Mouse (Mus musculus) layer of hippocampus, postnatal 25 days (tissue): ENCODE data around the gene Gpx7. TPM values are rescaled to one million over a fixed set of nuclear protein-coding genes. Genes with fewer than 3 reads are reported as not detected.

Experiments
- DNase-seq, 2 experiments: peaks; one replicate each; pipeline ENCODE4 v3.0.0; 2022; ENCODE audit warnings: mixed read lengths in 2 of 2, low spot score in 1 of 2; ENCODE audit errors: extremely low spot score in 1 of 2
- total RNA-seq, 2 experiments: library from RNA; stranded (reverse); gene quantifications; 2 replicates each; pipeline ENCODE4 v1.2.3; 2021

The Gpx7 gene
- total RNA-seq = 1 to 10 TPM; 4.7 to 7.0 TPM

DNA sequence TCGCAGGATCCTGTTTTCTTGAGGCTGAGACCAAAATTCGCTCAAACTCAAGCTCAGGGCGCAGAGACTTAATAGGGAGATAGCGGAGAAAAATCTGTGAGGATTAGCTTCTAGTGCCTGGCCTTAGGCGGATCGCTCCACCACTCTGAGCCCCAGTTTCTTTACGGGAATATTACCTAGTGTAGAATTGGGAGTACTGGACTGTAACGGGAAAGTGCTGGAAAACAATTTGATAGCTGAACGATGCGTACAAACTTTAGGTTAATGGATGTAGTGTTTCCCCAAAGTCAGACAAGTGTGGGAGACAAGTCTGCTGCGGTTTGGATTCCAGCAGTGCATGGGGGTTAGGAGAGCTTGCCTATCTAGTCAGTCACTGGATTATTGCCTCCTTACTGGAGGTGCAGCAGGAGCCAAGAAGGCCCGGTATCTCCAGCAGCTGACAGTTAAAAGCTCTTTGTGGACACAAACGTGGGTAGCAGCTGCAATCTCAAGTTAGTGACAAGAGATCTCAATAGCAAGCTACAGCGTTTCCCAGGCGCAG, at the start of gene Gpx7:
Gpx7 (minus strand) TSS at position 101 of the 541 bp plus-strand sequence.
- no peak for DNase-seq

DNA sequence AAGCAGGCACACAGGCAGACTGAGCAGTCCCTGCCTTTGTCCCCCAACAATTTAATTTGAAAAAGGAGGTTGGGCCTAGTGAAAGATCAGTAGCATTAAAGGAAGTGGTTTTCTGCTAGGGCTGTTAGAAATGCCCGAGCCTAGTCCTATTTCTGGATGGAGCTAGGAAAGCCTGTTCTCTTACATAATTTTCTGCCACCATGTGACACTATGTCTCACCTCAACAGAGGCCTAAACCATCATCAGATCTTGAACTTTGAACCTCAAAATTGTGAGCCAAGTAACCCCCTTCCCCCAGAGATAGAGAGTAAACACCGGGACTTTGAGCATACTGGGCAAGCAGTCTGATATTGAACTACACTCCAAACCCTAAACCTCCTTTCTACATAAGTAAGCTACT, 49.3 kb upstream of the Gpx7 start:
- DNase-seq = no peak

- DNase-seq = no peak
Measured at GRCm38 (mm10) chr4:108448091-108448490, 41.3 kb upstream of the Gpx7 start.

DNA sequence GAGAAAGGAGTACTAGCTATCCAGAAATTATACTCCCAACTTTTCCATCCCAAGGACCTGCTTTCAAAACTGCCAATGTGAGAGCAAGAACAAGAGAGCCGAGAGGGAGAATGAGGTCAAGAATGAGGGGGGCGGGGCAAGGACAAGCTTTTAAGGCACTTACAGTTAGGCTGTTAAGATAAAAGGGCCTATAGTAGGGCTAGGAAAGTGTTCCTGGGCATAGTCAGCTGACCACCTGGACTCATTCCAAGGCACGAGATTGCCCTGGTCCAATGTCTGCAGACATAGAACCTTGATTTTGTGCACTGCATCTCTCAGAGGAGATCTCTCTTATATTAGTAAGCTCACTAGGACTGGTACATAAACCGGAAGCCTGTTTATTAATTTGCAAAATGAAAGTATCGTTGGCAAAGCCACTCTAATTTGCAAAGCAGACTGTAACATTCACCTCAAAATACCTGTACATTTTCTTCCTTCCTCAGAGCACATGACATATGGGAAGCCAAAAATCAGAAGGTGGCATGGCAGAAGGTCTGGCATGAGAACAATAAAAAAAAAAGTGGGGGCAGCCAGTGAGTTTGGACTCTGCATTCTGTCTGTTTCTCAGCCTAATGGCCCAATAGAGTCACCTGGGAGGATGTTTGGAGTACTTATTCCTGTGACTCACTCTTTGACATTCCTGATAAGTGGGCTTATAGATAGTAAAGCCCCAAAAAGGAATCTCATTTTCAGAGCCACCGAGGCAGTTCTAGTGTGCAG, 31.5 kb upstream of the Gpx7 start:
- no peak for DNase-seq

DNA sequence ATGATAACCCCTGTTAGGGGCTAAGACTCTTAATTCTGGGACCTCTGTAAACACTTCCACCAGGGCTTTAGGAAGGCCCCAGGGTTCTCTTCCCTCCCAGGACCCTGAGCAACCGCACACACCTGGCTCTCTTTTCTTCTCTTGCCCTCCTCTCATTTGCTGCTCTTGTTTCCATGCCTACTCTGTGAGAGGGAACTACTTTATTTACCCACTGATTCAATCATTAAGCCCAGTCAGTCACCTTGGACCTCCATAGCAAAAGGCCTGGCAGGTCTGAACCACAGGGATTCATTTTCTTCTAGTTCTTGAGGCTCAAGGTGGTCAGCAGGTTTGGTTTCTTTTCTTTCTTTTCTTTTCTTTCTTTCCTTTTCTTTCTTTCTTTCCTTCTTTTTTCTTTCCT, 29.5 kb upstream of the Gpx7 start:
- no peak for DNase-seq

GRCm38 (mm10) chr4:108435646-108436045, 28.9 kb upstream of the Gpx7 start:
- DNase-seq = no peak

GRCm38 (mm10) chr4:108434781-108435180, 28.0 kb upstream of the Gpx7 start:
- DNase-seq = no peak

DNA sequence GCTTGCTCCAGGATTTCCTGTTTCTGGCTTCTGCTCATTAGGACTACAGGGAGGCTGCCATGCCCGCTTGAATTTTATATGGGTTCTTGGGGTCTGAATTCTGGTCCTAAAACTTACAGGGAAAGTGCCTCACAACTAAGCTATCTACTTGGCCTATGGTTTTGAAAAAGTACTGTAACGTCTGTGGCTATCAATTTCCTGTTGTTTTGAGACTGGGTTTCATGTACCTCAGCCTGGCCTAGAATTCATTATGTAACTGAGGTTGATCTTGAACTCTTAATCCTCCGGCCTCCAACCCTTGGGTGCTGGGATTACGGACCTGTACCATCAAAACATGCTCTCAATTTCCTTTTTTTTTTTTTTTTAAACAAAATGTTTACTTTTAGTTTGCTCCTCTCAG, 27.5 kb upstream of the Gpx7 start:
- no peak for DNase-seq

- DNase-seq = no peak
Measured at GRCm38 (mm10) chr4:108433341-108433740, 26.6 kb upstream of the Gpx7 start.

DNA sequence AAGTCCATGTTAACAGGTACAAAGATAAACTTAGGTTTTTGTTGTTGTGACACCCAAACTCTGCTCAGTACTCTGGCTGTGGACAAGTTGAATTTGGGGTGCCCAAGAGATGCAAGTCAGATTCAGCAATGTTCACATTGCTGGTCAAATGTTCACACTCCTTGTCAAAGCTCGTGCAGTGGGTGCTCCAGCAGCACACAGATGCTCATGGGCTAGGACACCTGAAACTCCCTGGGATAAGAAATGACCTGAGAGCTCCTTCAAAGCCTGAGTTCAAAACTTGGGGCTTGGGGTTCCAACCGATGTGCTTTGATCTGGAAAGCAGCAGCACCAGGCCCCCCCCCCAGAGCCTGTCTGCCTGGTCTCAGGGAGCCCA, 24.8 kb upstream of the Gpx7 start:
- DNase-seq = no peak

DNA sequence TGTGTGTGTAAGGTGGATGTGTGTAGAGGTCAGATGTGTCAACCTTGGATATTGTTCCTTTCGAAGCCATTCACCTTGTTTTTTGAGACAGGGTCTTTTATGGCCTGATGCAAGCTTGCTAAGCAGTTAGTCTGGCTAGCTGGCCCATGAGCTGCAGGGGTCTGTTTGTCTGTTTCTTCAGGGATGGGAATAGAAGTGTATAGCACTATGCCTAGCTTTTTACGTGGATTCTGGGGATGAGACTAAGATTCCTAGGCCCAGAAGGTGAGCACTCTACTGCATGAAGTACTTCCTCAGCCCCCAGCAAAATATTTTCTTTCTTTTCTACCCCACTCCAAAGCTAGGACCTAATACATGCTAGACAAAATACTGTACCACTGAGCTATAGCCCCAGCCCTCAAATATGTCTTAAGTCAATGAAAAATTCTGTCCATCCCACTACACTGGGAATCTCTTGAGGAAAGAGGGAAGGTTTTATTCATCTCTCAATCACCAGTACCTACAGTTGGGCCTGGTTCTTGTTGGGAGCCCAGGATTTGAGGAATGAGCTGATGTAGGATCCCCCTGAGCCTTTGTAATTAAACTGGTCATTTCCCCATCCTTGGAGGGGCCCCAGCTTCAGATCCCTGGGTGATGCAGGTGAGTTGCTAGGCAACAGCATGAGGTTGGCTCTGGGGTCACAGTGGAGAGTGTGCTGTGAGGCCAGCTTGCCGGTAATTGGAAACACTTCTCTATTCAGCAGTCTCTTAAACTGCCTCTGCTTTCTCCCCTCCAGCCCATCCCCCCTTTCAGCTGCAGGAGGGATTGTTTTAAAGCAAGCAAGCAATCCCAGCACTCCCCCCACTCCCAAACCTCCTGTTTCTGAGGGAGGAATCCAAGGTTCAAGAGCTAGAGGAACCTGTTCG, 24.1 kb upstream of the Gpx7 start:
- DNase-seq = no peak

DNA sequence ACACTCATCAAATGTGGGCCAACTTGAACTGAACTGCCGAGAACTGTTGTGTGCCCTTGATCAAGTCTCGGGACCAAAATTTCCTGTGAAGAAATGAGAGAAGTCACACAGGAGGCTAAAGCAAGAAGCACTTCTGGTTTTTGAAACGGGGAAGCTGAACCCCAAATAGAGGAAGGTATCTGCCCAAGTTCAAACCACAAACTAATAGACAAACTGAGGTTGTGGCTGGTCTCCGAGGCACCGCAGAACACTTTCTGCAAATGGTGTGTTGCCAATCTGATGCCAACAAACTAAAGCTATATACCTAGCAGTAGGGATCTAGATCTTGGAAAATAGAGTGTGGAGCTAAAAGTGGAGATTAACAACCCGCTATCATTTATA, 21.6 kb upstream of the Gpx7 start:
- DNase-seq = no peak

- DNase-seq = no peak
Measured at GRCm38 (mm10) chr4:108427719-108428340, 21.1 kb upstream of the Gpx7 start.

DNA sequence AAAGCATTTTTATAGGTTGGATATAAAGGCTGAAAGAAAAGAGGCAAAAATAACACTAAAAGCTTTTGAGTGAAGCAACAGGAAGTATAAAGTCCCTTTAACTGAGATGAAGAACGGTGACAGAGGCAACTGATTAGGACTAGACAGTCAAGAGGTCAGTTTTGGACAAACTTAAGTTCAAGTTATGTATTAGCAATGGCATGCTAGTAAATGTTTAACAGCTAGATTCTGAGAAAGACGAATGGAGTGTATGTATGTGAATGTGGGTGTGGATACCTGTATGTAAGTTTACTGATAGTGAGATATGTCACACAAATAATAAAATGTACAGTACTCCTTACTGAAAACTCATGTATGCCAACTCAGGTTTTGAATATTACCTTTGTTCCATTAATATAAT, 17.8 kb upstream of the Gpx7 start:
- no peak for DNase-seq

- no peak for DNase-seq
Measured at GRCm38 (mm10) chr4:108407621-108408020, 860 bp upstream of the Gpx7 start.

DNA sequence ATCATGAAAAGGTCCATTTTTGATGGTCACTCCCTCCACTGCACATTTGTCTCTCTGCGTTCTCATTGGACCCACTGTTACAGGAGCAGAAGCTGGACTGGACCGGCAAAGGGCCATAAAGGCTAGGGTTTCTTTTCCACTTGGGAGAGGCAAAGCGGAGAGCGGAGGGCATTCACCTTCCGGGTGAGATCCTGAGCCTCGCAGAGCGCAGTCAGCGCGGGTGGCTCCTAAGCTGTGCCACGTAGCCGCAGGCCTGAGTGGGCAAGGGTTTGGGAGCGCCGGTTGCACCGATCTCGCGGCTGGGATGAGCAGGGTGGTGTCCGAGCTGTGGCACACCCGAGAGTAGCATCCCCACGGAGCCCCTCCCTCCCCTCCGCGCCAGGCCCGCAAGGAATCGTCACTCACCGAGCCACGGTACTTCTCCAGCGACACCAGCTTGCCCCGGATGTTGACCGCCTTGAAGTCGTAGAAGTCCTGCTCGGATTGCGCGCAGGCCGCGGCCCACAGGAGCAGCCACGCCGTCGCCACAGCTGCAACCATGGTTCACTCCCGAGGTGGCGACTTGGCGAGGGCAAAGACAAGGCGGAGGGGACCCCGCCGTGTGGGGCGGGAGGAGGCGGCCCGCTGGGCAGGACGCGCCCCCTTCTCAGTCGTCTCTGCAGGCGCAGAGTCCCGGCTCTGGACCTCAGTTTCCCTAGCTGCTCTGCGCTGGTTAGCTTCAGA, 462 bp downstream of the Gpx7 start:
- DNase-seq = peak; percentile 54 to 57

DNA sequence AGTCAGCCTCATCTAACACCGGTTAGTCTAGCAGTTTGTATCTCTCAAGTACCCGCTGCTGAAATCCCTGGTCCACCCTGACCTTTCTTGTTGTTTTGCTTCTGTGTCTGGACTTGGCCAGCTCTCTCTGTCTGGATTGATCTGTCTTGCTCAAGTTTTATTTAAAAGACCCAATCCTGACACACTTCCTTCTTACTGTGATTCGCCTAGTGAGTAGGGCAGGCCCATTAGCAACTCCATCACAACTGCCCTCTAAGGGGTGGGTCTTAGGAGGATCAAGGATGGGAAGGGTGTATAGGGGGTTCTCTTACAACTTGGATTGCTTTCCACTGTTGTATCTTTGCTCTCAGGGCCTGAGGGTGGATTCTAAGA, 1.0 kb downstream of the Gpx7 start:
- DNase-seq = no peak

DNA sequence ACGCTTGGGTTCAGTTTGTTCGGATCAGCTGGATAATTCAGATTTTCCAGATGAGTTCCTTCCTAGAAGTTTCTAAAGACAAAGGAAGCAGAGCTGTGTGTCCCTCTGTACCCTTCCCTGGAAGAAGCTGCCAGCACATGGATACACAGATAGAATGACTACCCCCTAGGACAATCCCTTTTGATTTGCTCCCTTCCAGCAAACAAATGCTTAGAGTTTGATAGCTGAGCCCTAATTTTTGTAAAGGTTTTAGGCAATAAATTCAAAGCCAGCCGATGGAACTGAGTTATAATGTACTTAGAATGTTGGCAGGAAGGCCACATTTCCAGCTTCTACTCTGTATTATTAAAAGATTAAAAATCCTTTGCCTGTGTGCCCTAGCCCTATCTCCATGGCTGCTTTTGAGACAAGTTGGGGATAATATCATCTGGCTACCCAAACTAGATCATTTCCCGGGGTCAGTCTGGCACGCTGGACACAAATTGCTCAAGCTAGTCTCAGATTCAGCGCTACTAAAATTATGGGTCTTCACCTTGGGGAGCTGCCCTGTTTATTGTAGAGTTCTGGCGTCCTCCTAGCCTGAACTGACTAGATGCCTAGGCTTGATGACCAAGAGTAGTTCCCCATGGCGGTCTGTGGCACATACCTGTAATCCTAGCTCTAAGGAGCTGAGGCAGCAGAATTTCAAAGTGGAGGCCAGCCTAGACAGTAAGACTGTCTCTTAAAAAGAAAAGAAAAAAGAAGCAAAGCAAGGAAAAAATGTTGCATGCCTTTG, 2.7 kb downstream of the Gpx7 start:
- no peak for DNase-seq

DNA sequence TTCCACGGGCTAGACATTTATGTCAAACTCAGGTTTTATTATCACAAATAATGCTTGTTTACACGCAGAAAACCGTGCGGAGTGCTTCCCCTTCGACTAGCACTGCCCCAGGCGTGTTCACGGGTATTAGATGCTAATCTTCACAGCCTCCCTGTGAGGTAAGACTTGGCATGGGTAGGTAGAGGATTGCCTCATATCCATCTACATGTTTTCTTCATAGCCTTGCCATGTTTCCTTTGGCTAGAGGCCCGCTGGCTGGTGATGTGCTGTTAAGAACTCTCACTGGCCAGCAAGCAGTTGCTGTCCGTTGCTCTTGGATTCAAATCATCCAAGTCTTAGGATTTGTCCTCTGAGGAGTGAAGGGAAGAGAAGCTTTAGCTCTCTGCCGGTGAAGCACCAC, 6.4 kb downstream of the Gpx7 start:
- no peak for DNase-seq

DNA sequence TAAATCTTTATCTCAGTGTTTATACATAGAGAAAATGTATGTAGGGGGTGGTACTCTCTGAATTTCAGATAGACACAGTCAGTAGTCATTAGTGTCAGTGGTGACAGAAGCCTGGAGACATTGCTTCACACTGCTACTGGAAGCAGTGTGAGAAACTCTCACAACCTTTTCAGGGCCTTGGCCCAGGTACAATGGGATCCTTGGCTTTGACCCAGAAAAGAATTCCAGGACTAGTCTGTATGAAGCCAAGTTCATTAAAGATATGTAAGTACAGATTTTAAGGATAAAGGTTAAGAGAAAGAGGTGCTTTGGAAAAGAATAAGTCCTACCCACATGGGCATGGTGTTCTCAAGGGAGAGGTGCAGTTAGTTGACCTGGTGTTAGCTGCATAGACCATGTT, 12.5 kb downstream of the Gpx7 start:
- DNase-seq = no peak
